Mouse (Mus musculus): Measurements from ENCODE around the gene Arap2. TPM values are rescaled to one million over a fixed set of nuclear protein-coding genes. Genes with fewer than 3 reads are reported as not detected.
"Not testable (repeated sequence)": the region's sequence is repeated elsewhere in the genome, so short reads cannot be mapped to it uniquely, and the experiment has no call there.

Gene Arap2
- total RNA-seq, 2 experiments from 2014 or later, result 70.2 to 75.6 TPM

DNA sequence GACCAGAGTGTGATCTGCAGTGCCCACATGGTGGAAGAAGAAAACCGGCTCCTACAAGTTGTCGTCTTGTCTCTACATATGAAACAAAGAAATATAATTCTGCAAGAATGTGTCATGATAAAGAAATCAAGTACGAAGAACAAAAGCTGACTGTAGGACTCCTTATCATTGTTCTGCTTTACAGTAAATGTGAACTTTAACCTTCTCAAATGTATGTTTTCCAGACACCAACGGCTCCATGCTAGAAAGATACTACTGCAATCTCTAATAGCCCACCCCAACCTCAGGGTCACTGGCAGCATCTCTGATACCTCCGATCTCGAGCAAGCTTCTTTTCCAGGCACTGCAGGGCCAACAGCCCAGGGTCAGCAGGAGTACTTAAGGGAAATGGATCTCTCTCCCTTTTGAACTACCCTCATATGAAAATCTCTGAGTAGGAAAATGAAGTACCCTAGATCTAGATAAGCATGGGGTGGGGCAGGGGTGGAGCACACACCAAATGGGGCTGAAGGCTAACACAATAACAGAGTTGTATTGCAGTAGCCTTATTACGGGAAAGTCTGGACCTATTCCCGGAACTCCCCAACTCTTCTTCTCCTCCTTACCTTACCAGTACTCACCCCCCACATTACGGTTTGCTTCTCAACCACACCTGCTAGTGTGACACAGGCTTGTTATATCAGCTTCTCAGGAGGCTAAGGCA lies 22.6 kb downstream of the Arap2 start:
- DNase-seq (ENCODE audit: low spot score in 2 of 2), result no peak

DNA sequence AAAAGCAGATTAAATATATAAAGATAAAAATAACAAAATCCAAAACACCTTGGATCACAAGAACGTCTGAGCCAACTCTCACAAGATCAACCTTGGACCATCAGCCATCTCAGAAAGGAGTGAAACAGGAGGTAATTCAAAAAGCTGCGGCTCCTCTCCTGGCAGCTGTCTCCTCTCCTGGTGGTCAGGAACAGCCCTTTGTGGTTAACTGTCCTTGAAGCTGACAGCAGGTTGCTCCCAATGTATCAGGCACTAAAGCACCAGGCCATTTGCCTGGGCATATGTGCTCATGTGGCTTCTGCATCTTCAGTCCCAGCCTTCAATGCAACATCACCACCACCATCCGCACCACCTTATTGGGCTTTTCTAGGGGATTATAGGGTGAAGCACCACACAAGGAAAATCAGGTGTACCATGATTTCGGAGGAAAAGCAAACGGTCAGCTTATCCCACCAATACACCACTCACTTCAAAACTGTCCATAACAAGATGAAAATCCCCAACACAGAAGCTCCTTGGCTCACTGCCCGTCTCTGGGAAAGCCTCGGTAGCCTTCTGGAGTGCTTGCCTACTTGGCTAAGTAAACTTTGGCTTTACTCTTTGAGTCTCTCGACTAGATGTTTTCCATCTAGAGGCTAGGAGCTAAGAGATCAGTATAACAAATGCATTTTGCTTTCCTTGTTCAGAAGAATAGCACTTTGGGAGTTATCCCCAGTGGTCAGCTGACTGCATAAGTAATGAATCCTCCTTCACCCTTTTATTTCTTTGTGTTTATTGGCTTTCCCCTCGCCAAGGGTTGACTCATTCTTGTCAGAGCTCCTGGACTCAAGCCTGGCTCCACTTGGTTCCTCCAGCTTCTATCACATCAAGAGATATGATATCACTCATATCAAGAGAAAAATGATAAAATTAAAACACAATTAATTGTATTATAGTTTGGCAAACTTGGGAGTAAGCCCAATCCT lies 26.2 kb downstream of the Arap2 start:
- DNase-seq (ENCODE audit: low spot score in 2 of 2), result no peak

DNA sequence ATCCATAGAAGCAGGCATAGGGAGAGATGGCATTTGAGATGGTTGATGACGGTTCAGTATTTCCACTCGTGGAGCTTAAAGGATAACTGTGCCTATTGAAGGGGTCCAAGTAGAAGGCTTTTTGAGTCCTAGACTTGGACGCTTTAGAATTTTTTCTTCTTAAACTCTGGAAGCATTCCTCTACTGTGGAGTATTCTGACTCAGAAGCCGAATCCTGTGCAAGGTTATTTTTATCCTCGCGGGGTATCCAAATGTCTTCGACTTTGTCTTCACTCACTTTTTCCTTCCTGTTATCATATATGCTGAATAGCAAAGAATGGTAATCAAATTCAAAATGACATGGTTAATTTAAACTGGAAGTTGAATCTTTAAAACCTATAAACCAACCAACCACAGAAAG lies 35.4 kb downstream of the Arap2 start:
- DNase-seq (ENCODE audit: low spot score in 2 of 2), result not testable (repeated sequence)

DNA sequence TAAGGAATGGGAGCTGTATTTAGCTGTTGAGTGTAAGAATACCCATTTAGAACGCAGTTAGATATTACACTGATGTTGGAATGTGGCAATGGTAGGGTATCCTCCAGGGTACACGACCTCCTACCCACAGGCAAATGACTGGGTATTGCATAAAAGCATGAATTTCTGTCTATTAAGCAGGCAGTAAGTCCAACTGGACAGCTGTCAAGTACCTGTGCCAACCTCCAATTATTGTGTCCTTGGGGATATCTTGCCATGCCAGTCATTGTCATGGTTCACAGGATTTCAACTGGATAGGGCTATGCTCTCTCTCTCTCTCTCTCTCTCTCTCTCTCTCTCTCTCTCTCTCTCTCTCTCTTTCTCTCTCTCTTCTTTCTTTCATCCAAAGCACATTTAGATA lies 40.4 kb downstream of the Arap2 start:
- DNase-seq (ENCODE audit: low spot score in 2 of 2), result no peak

DNA sequence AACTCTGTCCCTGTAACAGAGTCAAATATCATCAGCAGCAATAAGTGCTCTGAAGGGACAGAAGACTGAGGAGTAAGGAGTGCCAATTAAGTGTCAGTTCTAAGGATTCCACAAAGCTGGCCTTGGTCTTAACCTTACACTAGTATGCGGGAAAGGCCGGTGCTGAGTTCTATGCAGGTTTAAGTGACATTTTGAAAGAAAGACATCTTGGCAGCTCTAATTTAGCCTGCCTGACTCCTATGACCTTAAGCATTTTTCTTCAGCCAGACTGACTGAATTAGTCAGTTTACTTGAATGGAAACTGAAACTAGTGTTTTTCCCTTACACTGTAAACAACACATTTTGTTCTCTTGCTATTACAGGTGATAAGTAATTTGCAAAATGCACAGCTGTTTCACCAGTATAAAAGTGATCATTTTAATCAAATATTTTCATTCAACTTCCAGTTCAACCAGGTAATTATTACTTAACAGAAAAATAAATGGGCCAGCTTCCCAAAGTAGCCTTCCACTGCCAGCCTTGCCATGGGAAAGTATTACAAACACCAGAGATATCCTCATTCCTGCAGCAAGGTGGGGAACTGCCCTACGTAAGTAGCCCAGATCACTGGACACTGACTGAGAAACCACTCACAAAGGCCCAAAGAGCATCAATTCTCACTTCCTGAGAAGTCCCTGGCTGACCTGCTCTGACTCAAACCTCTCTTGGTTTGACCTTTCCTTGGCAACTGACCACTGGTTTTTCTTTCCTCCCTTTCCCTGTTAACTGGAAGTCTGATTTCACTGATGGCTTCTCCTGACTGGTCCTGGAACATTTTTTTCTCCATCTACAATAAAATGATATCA lies 42.5 kb downstream of the Arap2 start:
- no peak for DNase-seq (ENCODE audit: low spot score in 2 of 2)

DNA sequence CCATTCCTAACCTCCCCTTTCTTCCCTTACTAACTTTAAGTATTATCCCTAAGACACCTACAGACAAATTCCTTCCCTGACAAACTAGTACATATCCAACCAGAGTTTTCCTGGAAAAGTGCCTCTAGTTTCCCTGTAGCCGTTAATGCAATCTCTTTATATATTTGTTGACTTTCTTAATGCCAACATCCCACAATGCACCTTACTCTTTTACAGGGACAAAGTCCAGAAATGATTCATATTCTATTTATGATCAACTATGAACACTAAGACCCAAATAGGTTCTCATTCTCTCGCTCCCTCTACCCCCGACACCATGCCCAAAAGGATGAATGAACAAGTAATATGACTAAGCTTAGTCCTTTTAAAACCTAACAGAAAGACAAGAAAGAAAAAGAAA lies 49.5 kb downstream of the Arap2 start:
- no peak for DNase-seq (ENCODE audit: low spot score in 2 of 2)

DNA sequence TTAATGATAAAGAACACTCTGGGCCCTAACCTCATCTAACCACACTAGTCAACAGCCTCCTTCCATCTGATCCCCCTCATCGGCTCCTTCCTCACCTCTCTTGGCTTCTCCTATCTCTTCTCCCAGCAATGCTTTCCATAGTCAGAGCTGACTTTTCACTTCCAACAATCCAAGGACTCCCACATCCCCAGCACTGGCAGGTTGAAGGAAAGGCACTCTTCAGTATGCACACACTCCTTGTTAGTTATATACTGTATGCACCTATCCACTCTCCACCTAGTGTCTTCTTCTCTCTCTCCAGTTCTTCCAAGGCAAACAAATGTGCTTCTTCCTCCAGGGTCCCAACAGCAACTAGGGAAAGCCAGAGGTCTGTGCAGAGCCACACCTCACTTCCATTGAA lies 50.0 kb downstream of the Arap2 start:
- DNase-seq (ENCODE audit: low spot score in 2 of 2), result no peak

DNA sequence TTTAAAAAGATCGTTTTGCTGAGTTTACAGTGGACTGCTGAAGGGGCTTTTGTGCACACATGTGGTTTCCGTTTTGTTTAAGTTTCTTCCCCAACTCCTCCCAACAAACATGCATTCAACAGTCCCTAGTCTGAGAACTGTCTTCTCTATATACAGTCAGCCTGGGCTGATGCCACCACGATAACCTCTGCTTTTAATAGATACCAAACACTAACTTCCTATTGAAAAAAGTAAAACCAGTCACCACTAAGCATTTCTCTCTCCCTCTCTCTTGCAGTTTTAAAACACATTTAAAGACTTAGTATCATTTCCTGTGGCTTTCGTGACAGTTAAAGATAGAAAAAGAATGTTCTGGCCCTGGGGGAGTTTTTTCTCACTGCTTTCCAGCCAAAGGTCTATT lies 50.5 kb downstream of the Arap2 start:
- DNase-seq (ENCODE audit: low spot score in 2 of 2), result no peak

DNA sequence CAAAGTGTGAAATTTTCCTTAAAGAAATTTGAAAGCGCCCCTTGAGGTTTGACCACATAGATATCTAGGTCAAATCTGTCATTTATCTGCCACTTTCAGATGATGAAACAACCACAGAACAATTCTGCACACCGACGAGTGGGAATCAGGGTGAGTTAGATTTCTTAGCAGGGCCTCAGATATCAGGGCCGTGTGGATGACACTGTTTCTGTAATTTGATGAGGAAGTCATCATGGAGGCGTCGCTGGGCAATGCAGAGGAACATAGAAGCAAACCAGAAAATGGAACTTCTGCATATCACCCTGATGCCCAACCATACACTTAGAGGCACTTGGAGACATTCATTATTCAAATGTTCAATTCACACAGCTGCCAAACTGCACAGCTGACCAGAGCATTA lies 55.0 kb downstream of the Arap2 start:
- no peak for DNase-seq (ENCODE audit: low spot score in 2 of 2)

DNA sequence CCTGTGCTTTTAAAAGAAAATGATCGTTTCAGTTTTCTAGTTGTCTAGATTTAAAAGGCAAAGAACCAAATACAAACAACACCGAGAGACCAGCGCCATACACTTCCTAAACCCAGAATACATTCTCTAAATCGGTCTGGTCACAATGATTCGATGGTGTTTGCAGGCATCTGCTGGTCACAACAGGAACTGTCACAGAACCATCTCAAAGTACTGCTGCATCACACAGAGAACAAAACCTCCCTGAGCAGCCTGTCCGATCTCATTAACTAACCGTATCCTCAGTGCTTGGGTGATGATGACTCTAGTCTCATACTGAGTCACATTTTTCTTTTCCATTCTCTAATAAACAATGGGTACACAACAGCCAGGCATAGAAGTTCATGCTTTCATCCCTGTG lies 59.1 kb downstream of the Arap2 start:
- peak; percentile 50 to 64 for DNase-seq (ENCODE audit: low spot score in 2 of 2)

DNA sequence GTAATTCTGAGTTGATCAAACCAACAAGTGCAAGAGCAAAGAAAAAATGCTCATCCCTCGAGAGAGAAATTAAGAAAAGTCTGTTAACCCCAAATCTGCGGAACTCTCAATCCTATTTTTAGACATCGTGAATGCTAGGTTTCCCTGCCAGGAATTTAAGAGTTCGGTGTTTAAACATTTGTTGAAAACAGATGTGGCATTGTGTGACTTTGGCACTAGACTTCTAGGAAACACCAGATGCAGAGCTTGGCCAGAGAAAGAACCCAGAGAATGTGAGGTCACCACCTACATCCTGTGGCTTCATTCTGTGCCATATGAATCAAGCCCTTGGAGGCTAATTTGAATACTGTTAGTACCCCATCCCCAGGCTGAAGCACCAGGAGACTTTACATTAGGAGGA lies 76.0 kb downstream of the Arap2 start:
- DNase-seq (ENCODE audit: low spot score in 2 of 2), result no peak

DNA sequence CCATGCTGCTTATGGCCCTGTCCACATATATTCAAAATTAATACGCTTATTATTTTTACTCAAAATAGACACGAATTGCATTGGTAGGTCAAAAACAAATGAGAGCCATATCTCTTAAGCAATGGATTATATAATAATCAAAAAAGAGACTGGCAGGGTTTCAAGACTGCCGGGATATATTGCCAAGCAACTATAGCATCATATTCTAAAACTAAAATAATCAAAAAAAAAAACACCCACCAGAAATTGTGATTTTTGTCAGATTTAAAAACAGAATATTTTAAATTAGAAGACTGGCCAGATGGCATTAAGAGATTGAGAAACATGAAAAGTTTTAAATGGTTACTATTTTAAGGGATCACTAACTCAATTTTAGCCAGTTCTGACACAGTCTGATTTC lies 82.2 kb downstream of the Arap2 start:
- DNase-seq (ENCODE audit: low spot score in 2 of 2), result no peak

DNA sequence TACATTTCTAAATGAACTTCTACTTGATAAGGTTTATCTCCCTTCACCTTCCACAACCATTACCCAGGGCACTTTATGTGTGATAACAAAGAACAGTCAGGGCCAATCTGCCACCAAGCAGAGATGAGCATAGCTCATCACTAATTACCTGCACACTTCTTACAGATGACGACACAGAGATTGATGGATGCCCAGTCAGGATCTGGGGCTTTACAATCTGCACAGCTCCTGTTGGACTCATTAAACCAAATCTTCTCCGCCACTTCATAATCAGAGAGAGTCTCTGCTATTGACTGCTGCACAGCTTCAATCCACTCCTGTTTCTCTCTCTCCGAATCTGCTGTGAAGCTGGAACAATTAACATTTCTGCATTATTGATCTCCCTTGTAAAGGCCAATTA lies 82.8 kb downstream of the Arap2 start:
- DNase-seq (ENCODE audit: low spot score in 2 of 2), result no peak

DNA sequence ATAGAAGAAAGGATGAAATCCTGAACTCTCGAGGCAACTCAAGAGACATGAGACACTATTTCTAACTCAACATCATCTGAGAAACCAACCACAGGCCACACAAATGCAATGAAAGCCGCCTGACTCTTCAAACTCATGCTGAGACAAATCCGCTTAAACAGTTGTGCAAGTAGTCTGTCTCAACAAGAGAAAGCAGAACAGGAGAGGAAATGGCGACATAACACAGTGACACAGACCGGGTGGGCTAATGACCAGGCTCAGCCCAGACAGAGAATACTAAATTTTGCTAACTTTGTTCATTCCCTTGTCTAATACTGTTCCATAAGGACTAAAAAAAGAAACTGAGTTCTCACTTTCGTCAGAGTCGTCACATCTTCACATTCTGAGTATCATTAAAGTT lies 88.6 kb downstream of the Arap2 start:
- no peak for DNase-seq (ENCODE audit: low spot score in 2 of 2)

DNA sequence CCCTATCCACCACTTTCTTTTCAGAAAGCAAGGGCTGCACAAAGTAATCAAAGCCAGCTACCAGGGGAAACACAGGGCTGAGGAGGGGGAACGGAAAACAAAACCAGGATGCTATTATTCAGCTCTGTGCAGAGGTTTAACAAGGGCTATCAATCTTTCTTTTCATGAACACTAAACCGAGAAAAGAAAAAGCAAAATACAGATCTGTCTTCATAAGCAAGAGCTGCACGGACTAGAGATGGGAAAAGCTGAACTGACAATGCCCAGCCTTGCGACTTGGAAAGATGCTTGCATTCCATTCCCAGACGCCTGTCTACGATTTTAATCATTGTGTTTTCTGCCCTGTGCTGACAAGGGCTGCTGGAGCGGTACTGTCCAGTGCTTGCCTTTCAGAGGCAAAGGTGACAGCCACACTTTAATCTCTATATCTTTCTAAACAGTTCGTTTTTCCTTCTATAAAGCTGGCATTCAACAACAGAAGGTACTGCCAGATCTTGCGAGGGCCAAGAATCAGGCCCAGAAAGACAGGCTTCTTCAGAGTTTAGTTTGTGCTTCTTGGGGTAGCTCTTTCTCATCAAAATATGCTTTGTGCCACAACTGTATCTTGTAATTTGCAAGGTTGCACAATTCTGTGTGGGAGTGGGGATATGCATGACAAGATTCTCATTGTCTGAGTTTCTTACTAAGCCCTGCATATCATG lies 93.1 kb downstream of the Arap2 start:
- no peak for DNase-seq (ENCODE audit: low spot score in 2 of 2)

DNA sequence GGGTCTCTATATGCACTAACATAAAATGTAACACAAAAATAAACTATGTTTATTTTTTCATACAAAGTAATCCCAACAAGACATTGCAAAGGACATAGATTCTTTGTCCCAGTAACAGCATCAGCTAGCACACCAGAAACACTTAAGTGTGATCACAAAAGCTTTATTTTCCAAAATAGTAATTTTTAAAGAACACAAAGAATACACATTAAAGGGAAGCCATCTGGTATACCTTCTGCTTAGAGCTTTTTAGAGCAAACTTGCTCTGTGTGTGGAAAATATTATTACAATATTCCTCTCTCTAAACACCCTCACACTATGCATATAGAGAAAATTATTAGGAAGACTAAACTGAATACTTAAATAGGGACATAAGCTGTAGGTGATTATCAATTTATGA lies 100.6 kb downstream of the Arap2 start:
- DNase-seq (ENCODE audit: low spot score in 2 of 2), result no peak

DNA sequence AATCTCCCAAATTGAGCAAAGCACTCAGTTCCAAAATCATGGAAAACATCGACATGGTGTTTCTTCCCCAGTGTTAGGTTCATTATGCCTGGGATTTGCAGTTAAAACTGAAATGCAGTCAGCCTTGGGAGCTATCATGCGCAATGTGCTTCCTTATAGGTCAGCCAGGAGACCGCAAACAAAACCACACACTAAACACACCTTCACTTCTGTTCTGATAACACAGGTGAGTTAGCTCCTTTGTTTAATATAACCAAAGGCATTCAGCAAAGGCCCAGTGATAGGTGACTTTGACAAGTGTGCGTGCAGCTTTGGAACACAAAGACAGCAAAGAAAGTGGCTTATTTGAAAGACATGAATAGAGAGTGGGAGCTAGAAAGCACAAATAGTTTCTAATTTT lies 101.1 kb downstream of the Arap2 start:
- DNase-seq (ENCODE audit: low spot score in 2 of 2), result no peak

DNA sequence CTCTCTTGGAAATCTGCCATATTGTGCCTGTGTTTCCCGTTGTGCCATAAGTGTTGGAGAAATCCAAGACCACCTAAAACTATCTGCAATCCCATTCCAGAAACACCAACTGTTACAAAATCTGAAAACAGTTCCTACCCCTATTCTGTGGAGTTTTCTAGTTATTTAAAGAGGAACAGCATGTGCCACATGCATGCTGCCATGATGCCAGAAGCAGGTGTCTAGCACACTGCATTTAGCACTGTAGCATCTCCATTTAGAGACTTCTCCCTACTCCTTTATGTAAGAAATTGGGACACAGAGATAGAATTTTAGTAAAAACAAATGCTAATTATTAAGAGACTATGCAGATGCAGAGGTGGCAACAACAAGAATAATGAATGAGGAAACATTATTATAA lies 102.8 kb downstream of the Arap2 start:
- DNase-seq (ENCODE audit: low spot score in 2 of 2), result no peak

DNA sequence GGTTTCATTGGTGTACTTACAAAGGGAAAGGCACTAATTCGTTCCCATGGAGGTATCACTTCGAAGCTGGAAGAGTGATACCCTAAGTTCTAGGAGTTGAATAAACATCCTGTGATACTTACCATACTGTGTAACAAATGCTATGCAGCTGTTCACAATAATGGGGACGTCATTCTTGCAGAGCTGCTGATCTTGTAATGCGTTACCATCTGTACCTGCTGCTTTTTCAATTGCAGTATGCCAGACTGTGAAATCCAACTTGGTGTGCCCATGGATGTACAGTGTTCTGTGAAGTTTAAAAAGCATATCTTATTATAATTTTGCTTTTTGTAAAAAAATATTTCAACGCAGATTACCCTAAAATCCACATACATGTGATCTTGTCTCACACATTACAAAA lies 112.0 kb downstream of the Arap2 start:
- DNase-seq (ENCODE audit: low spot score in 2 of 2), result no peak

DNA sequence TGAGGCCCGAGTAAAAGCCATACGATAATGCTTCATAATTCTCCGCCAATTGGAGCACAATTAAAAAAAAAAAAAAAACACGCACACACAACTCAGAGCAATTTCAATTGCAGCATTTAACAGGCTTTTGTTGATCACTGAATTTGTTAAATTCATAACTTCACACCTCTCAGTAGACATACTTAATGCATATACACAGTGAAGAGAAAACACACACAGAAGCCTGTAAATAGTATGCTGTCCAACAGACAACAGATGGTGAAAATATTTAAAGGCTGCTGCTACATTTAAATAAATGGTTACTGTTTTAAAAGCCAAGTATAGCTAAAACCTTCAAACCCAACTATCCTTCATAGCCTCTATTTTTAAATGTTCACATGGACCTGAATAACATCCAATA lies 123.6 kb downstream of the Arap2 start:
- no peak for DNase-seq (ENCODE audit: low spot score in 2 of 2)

DNA sequence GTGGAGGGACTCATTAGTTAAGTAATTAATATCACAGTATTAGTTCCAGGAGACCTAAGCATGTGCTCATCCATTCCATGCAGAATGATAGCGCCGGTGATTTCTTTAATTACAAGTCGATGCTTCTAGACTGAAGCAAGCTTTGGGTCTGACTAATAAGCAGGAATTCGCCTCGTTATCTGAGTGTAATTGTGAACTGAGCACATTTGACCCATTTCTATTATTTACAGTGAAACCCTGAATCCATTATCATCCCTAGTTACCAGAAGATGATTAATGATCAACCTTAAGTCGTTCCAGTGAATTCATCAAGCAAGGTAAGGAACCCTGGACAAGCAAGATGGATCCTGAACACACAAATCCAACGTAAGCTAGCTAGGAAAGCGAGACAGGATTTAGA lies 125.5 kb downstream of the Arap2 start:
- DNase-seq (ENCODE audit: low spot score in 2 of 2), result no peak
